Mouse (Mus musculus) neural tube, embryonic 12.5 days (tissue): Measurements from ENCODE around the gene Fchsd2. TPM values are rescaled to one million over a fixed set of nuclear protein-coding genes. Genes with fewer than 3 reads are reported as not detected.

ENCODE experiments used
- ATAC-seq: fragments of 200-750 bp; cut with Nextera tagmentation; 2 replicates; pipeline ENCODE4 v1.8.0; 2017; ENCODE audit warnings: low read depth, mild to moderate bottlenecking, moderate TSS enrichment, moderate library complexity; ENCODE audit not compliant: low FRiP score
- H3K27ac ChIP-seq: fragments of 300-500 bp; sonication (generic); 2 replicates; pipeline ENCODE4 v1.5.1; 2016
- H3K27me3 ChIP-seq: fragments of 300-500 bp; sonication (generic); replicated peaks from 2 replicates; pipeline ENCODE4 v1.6.1; 2016; ENCODE audit warnings: mild to moderate bottlenecking
- H3K36me3 ChIP-seq: fragments of 300-500 bp; sonication (generic); 2 replicates; pipeline ENCODE4 v1.6.1; 2016; ENCODE audit warnings: mild to moderate bottlenecking
- H3K4me1 ChIP-seq: fragments of 300-500 bp; sonication (generic); 2 replicates; pipeline ENCODE4 v1.6.1; 2016
- H3K4me2 ChIP-seq: fragments of 300-500 bp; sonication (generic); replicated peaks from 2 replicates; pipeline ENCODE4 v1.6.1; 2016; ENCODE audit warnings: mild to moderate bottlenecking
- H3K4me3 ChIP-seq: fragments of 300-500 bp; sonication (generic); 2 replicates; pipeline ENCODE4 v1.5.1; 2016
- H3K9ac ChIP-seq: fragments of 300-500 bp; sonication (generic); 2 replicates; pipeline ENCODE4 v1.6.1; 2016; ENCODE audit warnings: mild to moderate bottlenecking
- H3K9me3 ChIP-seq: fragments of 300-500 bp; sonication (generic); 2 replicates; pipeline ENCODE4 v1.6.1; 2016; ENCODE audit warnings: mild to moderate bottlenecking
- WGBS: fragments of 180-500 bp; shearing (Covaris S2); methylation state at CpG from one replicate; pipeline ENCODE4 v1.1.7; 2016; 5-methylcytosine and 5-hydroxymethylcytosine counted together
- polyA plus RNA-seq: library from polyadenylated mRNA; unstranded; fragments of >200 nt; fragmentation: Nextera tagmentation; extraction: Ambion mirVana; gene quantifications from 2 replicates; pipeline ENCODE4 v1.2.1, GENCODE M21; 2016

Fchsd2 gene
- polyA plus RNA-seq, 1 experiment from 2014 or later = 36.5 TPM

GRCm38 (mm10) chr7:101107073-101107810 is 14.6 kb downstream of the Fchsd2 start:
- Histone ChIP-seq H3K4me2 (peak overlapping the region; percentile 75), H3K4me3 (peak overlapping the region; percentile 82; the same call in 1 of the 2 replicates), H3K27me3 (no peaks in the 10 kb centered on the region), H3K4me1 (peaks cover 9% of the 10 kb centered on the region), H3K9ac (0 out of 2 replicates have a peak overlapping the region, but pooled peaks have one; percentile 79), H3K27ac (0 out of 2 replicates have a peak overlapping the region, but pooled peaks have one; percentile 97), H3K36me3 (peaks cover 7% of the 10 kb centered on the region; the same call in 1 of the 2 replicates), H3K9me3 (no peaks in the 10 kb centered on the region)
- ATAC-seq = no peak
- WGBS = 38% methylated on average over 5 of the region's 5 CpGs

GRCm38 (mm10) chr7:101107968-101108652 is 15.4 kb downstream of the Fchsd2 start:
- WGBS = under 1% methylated on average over 75 of the region's 75 CpGs
- Histone ChIP-seq H3K27me3 (no peaks in the 10 kb centered on the region), H3K9ac (peak overlapping the region; percentile 79), H3K36me3 (peaks cover 7% of the 10 kb centered on the region; the same call in 1 of the 2 replicates), H3K27ac (peak overlapping the region; percentile 97), H3K4me1 (peaks cover 9% of the 10 kb centered on the region), H3K4me3 (peak overlapping the region; percentile 82), H3K4me2 (peak overlapping the region; percentile 75), H3K9me3 (no peaks in the 10 kb centered on the region)
- peak; percentile 95 for ATAC-seq

GRCm38 (mm10) chr7:101108653-101109005 is 16.0 kb downstream of the Fchsd2 start:
- ATAC-seq = peak; percentile 74
- peak overlapping the region; percentile 97 for H3K27ac ChIP-seq
- H3K36me3 ChIP-seq = peaks cover 11% of the 10 kb centered on the region
- H3K4me3 ChIP-seq = peak overlapping the region; percentile 82
- WGBS = under 1% methylated on average over 25 of the region's 35 CpGs
- peak overlapping the region; percentile 79 for H3K9ac ChIP-seq
- H3K4me2 ChIP-seq = peak overlapping the region; percentile 75
- no peaks in the 10 kb centered on the region for H3K27me3 ChIP-seq
- H3K9me3 ChIP-seq = no peaks in the 10 kb centered on the region
- H3K4me1 ChIP-seq = peaks cover 9% of the 10 kb centered on the region

- H3K4me1 ChIP-seq = peaks cover 9% of the 10 kb centered on the region
- WGBS = under 1% methylated on average over 47 of the region's 47 CpGs
- no peaks in the 10 kb centered on the region for H3K27me3 ChIP-seq
- peak overlapping the region; percentile 75 for H3K4me2 ChIP-seq
- ATAC-seq = peak; percentile 51
- H3K9ac ChIP-seq = peak overlapping the region; percentile 79
- H3K27ac ChIP-seq = peak overlapping the region; percentile 97
- H3K4me3 ChIP-seq = peak overlapping the region; percentile 82
- peaks cover 13% of the 10 kb centered on the region for H3K36me3 ChIP-seq
- H3K9me3 ChIP-seq = no peaks in the 10 kb centered on the region
Measured at GRCm38 (mm10) chr7:101109006-101109855, 16.6 kb downstream of the Fchsd2 start.

GRCm38 (mm10) chr7:101109856-101110350 is 17.2 kb downstream of the Fchsd2 start:
- Histone ChIP-seq H3K36me3 (peaks cover 17% of the 10 kb centered on the region), H3K27ac (peak overlapping the region; percentile 97; the same call in 1 of the 2 replicates), H3K4me2 (peak overlapping the region; percentile 75), H3K9me3 (no peaks in the 10 kb centered on the region), H3K4me3 (peak overlapping the region; percentile 82), H3K4me1 (peaks cover 9% of the 10 kb centered on the region), H3K27me3 (no peaks in the 10 kb centered on the region), H3K9ac (peak overlapping the region; percentile 79)
- 11% methylated on average over 8 of the region's 8 CpGs for WGBS
- no peak for ATAC-seq

- no peaks in the 10 kb centered on the region for H3K27me3 ChIP-seq
- WGBS = 87% methylated on average over 3 of the region's 3 CpGs
- H3K36me3 ChIP-seq = peaks cover 37% of the 10 kb centered on the region
Measured at GRCm38 (mm10) chr7:101113410-101113809, 20.7 kb downstream of the Fchsd2 start.

GRCm38 (mm10) chr7:101114328-101114727 is 21.7 kb downstream of the Fchsd2 start:
- H3K27ac ChIP-seq = no peak overlapping the region
- peaks cover 2% of the 10 kb centered on the region; the same call in 1 of the 2 replicates for H3K4me1 ChIP-seq
- no peak overlapping the region for H3K4me2 ChIP-seq
- no peak overlapping the region for H3K4me3 ChIP-seq
- ATAC-seq = no peak
- no peak overlapping the region for H3K9ac ChIP-seq
- no peaks in the 10 kb centered on the region for H3K27me3 ChIP-seq
- H3K9me3 ChIP-seq = 0 out of 2 replicates have a peak, but pooled peaks cover 3% of the 10 kb centered on the region
- H3K36me3 ChIP-seq = peaks cover 41% of the 10 kb centered on the region
- WGBS = 100% methylated on average over 1 of the region's 1 CpGs

More at GRCm38 (mm10) chr7:101113410-101113809, 20.7 kb downstream of the Fchsd2 start:
- no peak overlapping the region for H3K27ac ChIP-seq
- H3K4me1 ChIP-seq = peaks cover 2% of the 10 kb centered on the region; the same call in 1 of the 2 replicates
- H3K9ac ChIP-seq = no peak overlapping the region
- H3K9me3 ChIP-seq = no peaks in the 10 kb centered on the region
- no peak for ATAC-seq
- H3K4me2 ChIP-seq = no peak overlapping the region
- no peak overlapping the region for H3K4me3 ChIP-seq

GRCm38 (mm10) chr7:101119391-101119790 is 26.7 kb downstream of the Fchsd2 start:
- ATAC-seq = no peak
- Histone ChIP-seq H3K27me3 (no peaks in the 10 kb centered on the region), H3K4me2 (no peak overlapping the region), H3K27ac (no peak overlapping the region), H3K4me3 (no peak overlapping the region), H3K4me1 (no peaks in the 10 kb centered on the region), H3K9me3 (0 out of 2 replicates have a peak, but pooled peaks cover 3% of the 10 kb centered on the region), H3K36me3 (peaks cover 36% of the 10 kb centered on the region), H3K9ac (no peak overlapping the region)
- 97% methylated on average over 7 of the region's 7 CpGs for WGBS

- no peaks in the 10 kb centered on the region for H3K4me1 ChIP-seq
- no peak overlapping the region for H3K27ac ChIP-seq
- H3K36me3 ChIP-seq = peaks cover 14% of the 10 kb centered on the region
- no peak overlapping the region for H3K4me2 ChIP-seq
- no peak overlapping the region for H3K9ac ChIP-seq
- no peak for ATAC-seq
- no peak overlapping the region for H3K4me3 ChIP-seq
- H3K9me3 ChIP-seq = 0 out of 2 replicates have a peak, but pooled peaks cover 3% of the 10 kb centered on the region
- WGBS = 82% methylated on average over 6 of the region's 6 CpGs
- H3K27me3 ChIP-seq = no peaks in the 10 kb centered on the region
Measured at GRCm38 (mm10) chr7:101123579-101124347, 31.1 kb downstream of the Fchsd2 start.

- Histone ChIP-seq H3K27ac (no peak overlapping the region), H3K36me3 (no peaks in the 10 kb centered on the region), H3K4me3 (no peak overlapping the region), H3K27me3 (no peaks in the 10 kb centered on the region), H3K4me2 (no peak overlapping the region), H3K9me3 (no peaks in the 10 kb centered on the region), H3K4me1 (no peaks in the 10 kb centered on the region; the same call in 1 of the 2 replicates), H3K9ac (no peak overlapping the region)
- WGBS = 91% methylated on average over 3 of the region's 3 CpGs
- ATAC-seq = no peak
Measured at GRCm38 (mm10) chr7:101127737-101128136, 35.1 kb downstream of the Fchsd2 start.

GRCm38 (mm10) chr7:101128536-101128935 is 35.9 kb downstream of the Fchsd2 start:
- no peak overlapping the region for H3K4me3 ChIP-seq
- WGBS = 89% methylated on average over 4 of the region's 4 CpGs
- no peak overlapping the region for H3K27ac ChIP-seq
- no peaks in the 10 kb centered on the region for H3K36me3 ChIP-seq
- no peaks in the 10 kb centered on the region for H3K27me3 ChIP-seq
- no peak overlapping the region for H3K9ac ChIP-seq
- H3K9me3 ChIP-seq = no peaks in the 10 kb centered on the region
- no peaks in the 10 kb centered on the region; the same call in 1 of the 2 replicates for H3K4me1 ChIP-seq
- no peak overlapping the region for H3K4me2 ChIP-seq
- no peak for ATAC-seq
